Mouse (Mus musculus) olfactory bulb, adult 2 months (tissue): Measurements from ENCODE around the gene Tgfbr2. TPM values are rescaled to one million over a fixed set of nuclear protein-coding genes. Genes with fewer than 3 reads are reported as not detected.

Experiments
- H3K27ac ChIP-seq: fragments of 200-500 bp; 2 replicates; pipeline ENCODE4 v1.5.1; 2012; ENCODE audit warnings: low read depth, low read length; ENCODE audit not compliant: insufficient read depth
- H3K4me1 ChIP-seq: fragments of 200-500 bp; 2 replicates; pipeline ENCODE4 v1.6.1; 2012; ENCODE audit warnings: low read length; ENCODE audit not compliant: control insufficient read depth, insufficient read depth
- H3K4me3 ChIP-seq: fragments of 200-500 bp; 2 replicates; pipeline ENCODE4 v1.5.1; 2012; ENCODE audit warnings: mild to moderate bottlenecking, low read depth, low read length, moderate library complexity; ENCODE audit not compliant: insufficient read depth
- CTCF ChIP-seq: fragments of 200-500 bp; IDR thresholded peaks from 2 replicates; pipeline ENCODE4 v1.5.1; 2012; ENCODE audit warnings: low read depth, mild to moderate bottlenecking, low read length, moderate library complexity; ENCODE audit not compliant: insufficient read depth
- POLR2A ChIP-seq: fragments of 200-500 bp; IDR thresholded peaks from 2 replicates; pipeline ENCODE4 v1.6.1; 2012; ENCODE audit warnings: mild to moderate bottlenecking, low read depth, low read length, moderate library complexity; ENCODE audit not compliant: insufficient read depth
- WGBS: fragments of 180-500 bp; shearing (Covaris S2); methylation state at CpG from one replicate; pipeline ENCODE4 v1.1.7; 2018; 5-methylcytosine and 5-hydroxymethylcytosine counted together
- polyA plus RNA-seq: library from polyadenylated mRNA; stranded (reverse); fragments of >200 nt; gene quantifications from 2 replicates; pipeline ENCODE4 v1.2.4, GENCODE M21; 2012; ENCODE audit warnings: low replicate concordance; ENCODE audit not compliant: missing spikeins, insufficient read depth, insufficient read length

Tgfbr2 gene
- not detected in 2 replicates for polyA plus RNA-seq

DNA sequence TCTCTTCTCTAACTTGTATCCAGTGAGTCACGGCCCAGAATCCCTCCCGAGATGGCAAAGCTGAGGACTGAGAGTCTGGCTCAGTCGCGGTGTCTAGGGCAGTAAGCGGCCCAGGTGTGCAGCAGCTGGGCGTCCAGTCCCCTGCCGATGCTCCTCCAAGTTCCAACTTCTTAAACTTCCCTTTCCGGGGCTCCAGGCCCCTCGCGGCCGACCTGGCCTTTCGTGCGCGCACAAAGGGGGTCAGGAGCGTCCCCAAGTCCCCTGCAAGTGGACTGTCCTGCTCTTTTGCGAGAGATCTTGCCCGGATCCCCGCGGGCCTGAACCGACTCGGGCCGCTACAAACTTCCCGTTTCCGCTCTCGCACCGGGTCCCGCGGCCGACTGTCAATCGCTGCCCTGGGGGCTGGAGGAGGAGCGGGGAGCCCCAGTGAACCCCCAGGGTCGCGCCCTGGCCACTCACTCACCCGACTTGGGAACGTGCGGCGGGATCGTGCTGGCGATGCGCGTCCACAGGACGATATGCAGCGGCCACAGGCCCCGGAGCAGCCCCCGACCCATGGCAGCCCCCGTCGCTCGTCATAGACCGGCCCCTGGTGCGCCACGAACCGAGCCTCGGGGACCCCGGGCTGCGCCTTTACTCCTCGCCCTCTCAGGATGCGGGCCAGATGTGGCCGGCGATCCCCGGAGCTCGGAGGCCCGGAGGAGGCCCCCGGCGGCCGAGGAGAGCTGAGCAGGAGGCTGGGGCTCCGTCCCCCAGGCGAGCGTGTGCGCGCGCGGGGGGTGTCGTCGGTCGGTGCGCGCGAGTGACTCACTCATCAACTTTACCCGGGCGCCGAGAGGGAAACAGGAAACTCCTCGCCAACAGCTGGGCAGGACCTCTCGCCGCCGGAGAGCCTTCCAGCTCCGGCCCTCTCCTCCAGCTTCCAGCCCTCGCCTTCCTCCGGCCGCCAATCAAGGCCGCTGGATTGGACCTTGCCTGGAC, at the start of gene Tgfbr2:
Gene Tgfbr2 (minus strand): TSS at position 880 of the 981 bp plus-strand sequence.
- TF ChIP-seq CTCF: no peak
- TF ChIP-seq POLR2A: peak; percentile 48; the same call in 1 of the 2 replicates
- H3K27ac ChIP-seq: peak within 1 kb of the TSS; percentile 16; the same call in 1 of the 2 replicates
- H3K4me1 ChIP-seq: peaks cover 9% of the 10 kb centered on the region; the same call in 1 of the 2 replicates
- peak within 1 kb of the TSS; percentile 61 for H3K4me3 ChIP-seq
- 2% methylated on average over 90 of the region's 90 CpGs for WGBS

DNA sequence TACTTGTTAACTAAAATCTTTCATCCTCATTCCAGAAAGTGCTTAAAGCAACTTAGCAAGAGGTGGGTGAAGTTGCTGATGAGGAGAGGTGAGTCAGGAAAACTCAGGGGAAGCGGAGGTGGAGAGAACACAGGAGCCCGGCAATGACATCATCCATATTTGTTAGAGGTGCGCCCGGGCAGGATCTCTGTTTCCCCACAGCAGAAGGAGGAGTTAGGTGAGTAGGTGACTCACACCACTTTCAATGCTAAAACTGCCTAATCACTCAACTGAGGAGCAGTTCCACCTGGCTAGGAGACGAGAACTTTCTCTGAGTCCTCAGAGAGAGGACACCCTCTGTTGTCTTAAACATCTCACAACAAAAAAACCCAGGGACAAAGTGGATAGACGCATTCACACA, 48.2 kb upstream of the Tgfbr2 start:
- H3K4me3 ChIP-seq: no peak overlapping the region
- 62% methylated on average over 6 of the region's 6 CpGs for WGBS

DNA sequence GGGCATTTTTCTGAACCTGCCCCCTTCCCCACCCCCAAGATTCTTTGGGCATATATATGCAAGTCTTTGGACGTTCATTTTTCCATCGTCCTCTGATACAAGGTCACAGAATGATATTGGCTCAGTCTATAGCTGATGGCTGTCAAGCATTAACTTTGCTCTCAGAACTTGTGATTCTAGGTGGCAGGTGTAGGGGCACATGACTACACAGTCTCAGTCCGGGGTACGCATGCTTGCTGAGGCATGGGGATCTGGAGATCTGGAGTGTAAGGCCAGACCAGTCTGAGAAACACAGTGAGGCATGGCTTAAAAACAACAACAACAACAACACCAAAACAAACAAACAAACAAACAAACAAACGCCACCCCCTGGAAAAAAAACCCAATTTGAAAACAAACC, 47.5 kb upstream of the Tgfbr2 start:
- no peaks in the 10 kb centered on the region for H3K4me1 ChIP-seq
- 95% methylated on average over 5 of the region's 5 CpGs for WGBS
- H3K27ac ChIP-seq: no peak overlapping the region
- no peak overlapping the region for H3K4me3 ChIP-seq
- TF ChIP-seq CTCF (no peak), POLR2A (no peak)

More for the DNA sequence above, 48.2 kb upstream of the Tgfbr2 start:
- TF ChIP-seq POLR2A (no peak), CTCF (no peak)
- no peak overlapping the region for H3K27ac ChIP-seq
- H3K4me1 ChIP-seq: no peaks in the 10 kb centered on the region

DNA sequence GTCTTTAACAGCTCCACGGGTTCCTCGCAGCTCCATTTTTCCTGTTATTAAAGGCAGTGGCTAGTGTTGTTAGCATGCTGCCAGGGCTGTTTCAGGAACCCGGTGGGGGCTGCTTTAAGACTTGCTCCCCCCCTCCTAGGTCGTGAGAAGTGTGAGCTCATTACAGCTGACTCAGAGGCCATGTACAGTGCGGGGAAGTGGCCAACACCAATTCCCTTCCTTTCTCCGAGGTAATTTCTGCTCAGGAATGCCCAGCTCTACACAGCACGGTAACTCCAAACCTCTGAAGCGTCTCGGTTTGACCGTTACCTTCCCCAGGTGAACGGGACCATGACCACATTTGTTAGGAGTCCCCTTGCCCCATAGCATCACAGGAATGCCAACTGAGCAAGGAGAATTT, 46.8 kb upstream of the Tgfbr2 start:
- H3K27ac ChIP-seq: no peak overlapping the region
- WGBS: 74% methylated on average over 11 of the region's 11 CpGs
- no peak overlapping the region for H3K4me3 ChIP-seq
- no peak for TF ChIP-seq CTCF
- no peak for TF ChIP-seq POLR2A
- H3K4me1 ChIP-seq: no peaks in the 10 kb centered on the region

DNA sequence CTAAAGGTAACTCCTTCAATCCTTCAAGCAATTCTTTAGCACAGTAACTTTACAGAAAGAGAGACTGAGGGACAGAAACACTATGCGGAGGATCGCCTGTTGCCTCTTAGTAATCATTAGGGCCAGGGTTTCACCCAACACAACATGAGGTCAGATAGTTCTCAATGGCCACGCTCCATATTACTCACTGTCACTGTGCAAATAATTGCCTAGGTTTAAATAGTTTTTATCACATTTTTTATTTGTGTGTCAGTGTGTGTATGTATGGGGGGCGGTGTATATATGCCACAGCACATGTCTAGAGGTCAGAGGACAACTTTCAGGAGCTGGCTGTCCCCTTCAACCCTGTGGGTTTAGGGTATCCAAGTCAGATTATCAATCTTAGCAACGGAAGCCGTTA, 46.4 kb upstream of the Tgfbr2 start:
- TF ChIP-seq CTCF: no peak
- no peak for TF ChIP-seq POLR2A
- Histone ChIP-seq H3K4me1 (no peaks in the 10 kb centered on the region), H3K27ac (no peak overlapping the region), H3K4me3 (no peak overlapping the region)
- WGBS: 98% methylated on average over 6 of the region's 6 CpGs

DNA sequence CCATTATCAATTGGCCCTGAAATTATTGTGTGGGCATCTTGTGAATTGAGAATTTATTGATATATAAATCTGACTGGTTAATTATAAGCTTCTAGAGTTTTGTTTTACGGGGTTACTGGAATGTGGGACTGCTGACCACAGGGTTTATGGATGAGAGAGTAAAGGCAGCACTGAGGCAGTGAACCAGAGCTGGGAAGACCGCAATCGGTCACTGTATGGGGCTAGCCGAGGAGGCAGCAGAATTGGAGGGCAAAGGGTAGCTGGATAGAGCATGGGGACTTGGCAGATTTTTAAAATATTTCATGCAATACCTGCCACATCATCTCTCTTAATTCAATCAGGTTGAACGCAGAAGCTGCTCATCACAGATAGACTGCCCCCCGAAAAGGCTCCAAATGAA, 45.5 kb upstream of the Tgfbr2 start:
- H3K4me1 ChIP-seq: no peaks in the 10 kb centered on the region
- no peak for TF ChIP-seq POLR2A
- no peak for TF ChIP-seq CTCF
- WGBS: 98% methylated on average over 6 of the region's 6 CpGs
- no peak overlapping the region for H3K4me3 ChIP-seq
- no peak overlapping the region for H3K27ac ChIP-seq

DNA sequence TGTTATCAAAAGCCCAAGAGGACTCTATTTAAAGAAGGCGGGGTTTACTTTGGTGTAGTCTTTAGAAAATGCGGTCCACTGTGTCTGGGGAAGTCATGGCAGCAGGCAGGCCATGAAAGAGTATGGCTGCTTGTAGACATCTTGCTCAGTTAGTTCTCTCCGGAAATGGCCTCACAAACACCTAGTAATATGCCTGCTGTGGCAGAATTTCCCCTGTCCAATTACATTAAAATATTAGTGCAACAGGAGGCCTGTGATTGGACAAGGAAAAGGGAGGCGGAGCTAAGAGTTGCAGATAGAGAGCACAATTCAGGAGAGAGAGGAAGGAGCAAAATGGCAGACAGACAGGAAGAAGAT, 45.0 kb upstream of the Tgfbr2 start:
- H3K4me1 ChIP-seq: no peaks in the 10 kb centered on the region
- no peak overlapping the region for H3K27ac ChIP-seq
- no peak overlapping the region for H3K4me3 ChIP-seq
- TF ChIP-seq POLR2A: no peak
- TF ChIP-seq CTCF: no peak
- 91% methylated on average over 4 of the region's 4 CpGs for WGBS

DNA sequence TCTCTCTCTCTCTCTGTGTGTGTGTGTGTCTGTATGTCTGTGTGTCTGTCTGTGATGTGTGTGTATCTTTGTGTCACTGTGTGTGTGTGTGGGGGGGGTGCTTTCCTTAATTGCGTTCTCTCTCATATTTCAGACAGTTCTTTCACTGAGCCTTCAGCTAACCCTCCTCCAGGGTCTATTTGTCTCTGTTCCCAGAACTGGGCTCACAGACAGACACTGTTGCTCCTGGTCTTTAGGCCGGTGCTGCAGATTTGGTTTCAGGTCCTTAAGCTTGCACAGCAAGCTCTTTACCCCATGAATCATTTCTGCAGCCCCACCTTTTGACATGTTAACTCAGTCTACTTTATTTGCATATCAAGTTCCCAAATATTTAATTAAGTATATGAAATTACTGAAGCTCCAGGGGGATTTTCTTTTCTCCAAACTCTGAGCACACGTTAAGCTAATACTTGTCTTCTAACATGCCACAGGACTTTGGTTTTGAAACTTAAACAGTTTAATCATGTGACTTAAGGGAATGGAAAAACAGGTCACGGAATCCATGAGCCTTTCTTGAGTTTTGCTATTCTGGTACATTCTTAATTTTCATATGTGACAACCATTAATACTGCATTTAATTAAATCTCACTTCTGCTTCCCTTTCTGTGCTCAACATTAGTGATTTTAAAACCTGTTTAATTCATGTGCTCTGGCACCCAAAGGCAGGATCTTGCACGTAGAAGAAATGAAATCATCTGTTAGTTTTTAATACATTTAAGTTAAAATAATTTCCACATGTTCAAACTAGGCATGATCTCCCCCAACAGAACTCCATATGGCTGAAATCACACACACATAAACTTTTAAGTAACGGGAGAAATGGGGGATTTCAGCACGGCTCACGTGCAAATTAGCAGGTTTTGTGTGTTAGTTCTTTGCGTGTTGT, 44.3 kb upstream of the Tgfbr2 start:
- WGBS: 86% methylated on average over 9 of the region's 9 CpGs
- no peaks in the 10 kb centered on the region for H3K4me1 ChIP-seq
- no peak overlapping the region for H3K27ac ChIP-seq
- no peak overlapping the region for H3K4me3 ChIP-seq
- no peak for TF ChIP-seq POLR2A
